ENCODE assay signal across 21 mouse cellular contexts in the genomic region with DNA sequence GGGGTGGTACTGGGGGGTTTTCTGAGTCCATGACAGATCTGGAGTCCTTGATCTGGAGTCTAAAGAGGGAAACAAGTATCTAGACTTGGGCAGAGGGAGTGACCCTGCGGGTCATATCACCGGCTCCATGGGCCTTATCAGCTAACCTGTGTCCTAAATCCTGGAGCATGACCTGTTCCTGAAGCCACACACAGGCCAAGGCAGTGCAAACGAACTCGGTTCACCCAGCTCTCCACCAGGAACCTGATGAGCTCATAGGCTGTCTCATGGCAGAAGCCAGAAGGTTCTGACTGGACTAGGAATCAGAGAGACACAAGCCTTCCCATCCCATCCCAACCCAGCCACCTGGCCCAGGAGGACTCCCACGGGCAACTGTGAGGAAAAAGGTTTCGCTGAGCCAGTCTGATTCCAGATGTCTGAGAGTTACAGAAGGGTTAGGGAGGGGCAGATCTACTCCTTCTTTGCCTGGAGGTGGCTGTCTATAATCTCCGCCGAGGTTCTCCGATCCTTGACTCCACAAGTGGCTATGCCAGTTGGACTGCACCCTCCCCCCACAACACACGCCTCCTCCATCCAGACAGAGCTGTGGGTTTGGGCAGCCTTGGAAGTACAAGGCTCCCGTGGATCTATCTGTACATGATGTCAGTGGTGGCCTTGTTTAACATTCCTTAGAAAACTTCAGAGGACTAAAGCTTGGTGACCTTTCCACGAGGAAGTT. TPM values are rescaled to one million over a fixed set of nuclear protein-coding genes. Genes with fewer than 3 reads are reported as not detected.
A peak's percentile ranks its signal among the peaks of the same experiment; 100 is the strongest.
DNase-seq lines count a peak whose midpoint lies in the region; ATAC-seq and TF ChIP-seq lines count a peak whose summit lies in the region.
"Had no signal": no experiment of that assay in that cellular context is flagged by ENCODE, and none has a peak within 500 bp of the region (broad histone marks: within the 10 kb centered on the region; RNA-seq: fewer than 3 reads in every experiment).

No protein-coding gene starts in this region.

- 86% methylated on average over 12 of the region's 12 CpGs for WGBS in forebrain, embryonic 10.5 days
- WGBS in forebrain, embryonic 12.5 days = 83% methylated on average over 12 of the region's 12 CpGs

- TF ChIP-seq POLR2A in testis, adult 2 months (IDR thresholded peaks at IDR 0.05; ENCODE audit: control insufficient read depth, low read depth, low read length) = no peak

- H3K27me3 ChIP-seq in forebrain, embryonic 10.5 days (ENCODE audit: poor library complexity, severe bottlenecking) = no peaks in the 10 kb centered on the region
- H3K27me3 ChIP-seq in forebrain, embryonic 12.5 days = no peaks in the 10 kb centered on the region
- no peaks in the 10 kb centered on the region for H3K27me3 ChIP-seq in testis, adult 2 months (ENCODE audit: control insufficient read depth, insufficient read depth, low read length)
- H3K27me3 ChIP-seq: forebrain, embryonic 15.5 days; hindbrain, embryonic 15.5 days; intestine, embryonic 15.5 days; kidney, embryonic 15.5 days; lung, embryonic 15.5 days had no signal

- no peak for DNase-seq in forebrain, embryonic 10.5 days (ENCODE audit: extremely low spot score, low spot score)
- no peak for DNase-seq in testis, postnatal 14 days (ENCODE audit: low spot score)
- peak; percentile 61 for DNase-seq in lung, postnatal 25 days (ENCODE audit: low spot score)
- DNase-seq in kidney, adult 18-20 months = no peak
- DNase-seq in embryo, embryonic 9.5 days (ENCODE audit: extremely low spot score) = no peak
- DNase-seq: cerebellum, adult 2 months; gastrocnemius, postnatal 14 days; heart, adult 18-20 months; heart, postnatal 36 days; thymus, postnatal 36 days had no signal

- H3K36me3 ChIP-seq in forebrain, embryonic 10.5 days (replicated peaks) = no peaks in the 10 kb centered on the region
- H3K36me3 ChIP-seq in forebrain, embryonic 12.5 days (replicated peaks) = no peaks in the 10 kb centered on the region
- no peaks in the 10 kb centered on the region for H3K36me3 ChIP-seq in testis, adult 2 months (ENCODE audit: control insufficient read depth, insufficient read depth, low read length)
- H3K36me3 ChIP-seq: forebrain, embryonic 15.5 days; hindbrain, embryonic 15.5 days; intestine, embryonic 15.5 days; kidney, embryonic 15.5 days; lung, embryonic 15.5 days had no signal

- H3K27ac ChIP-seq in forebrain, embryonic 10.5 days = peak overlapping the region; percentile 37; the same call in 1 of the 2 replicates
- no peak overlapping the region for H3K27ac ChIP-seq in forebrain, embryonic 12.5 days
- H3K27ac ChIP-seq in testis, adult 2 months (ENCODE audit: control insufficient read depth, insufficient read depth, low read depth, low read length) = peak overlapping the region; percentile 12; the same call in 1 of the 2 replicates
- H3K27ac ChIP-seq: forebrain, embryonic 15.5 days; hindbrain, embryonic 15.5 days; intestine, embryonic 15.5 days; kidney, embryonic 15.5 days; lung, embryonic 15.5 days had no signal

- H3K4me3 ChIP-seq in forebrain, embryonic 10.5 days = no peak overlapping the region
- H3K4me3 ChIP-seq in forebrain, embryonic 12.5 days (replicated peaks) = no peak overlapping the region
- H3K4me3 ChIP-seq in testis, adult 2 months (ENCODE audit: control insufficient read depth, low read depth, low read length) = no peak overlapping the region
- H3K4me3 ChIP-seq: erythroblast, embryonic 14.5 days; forebrain, embryonic 15.5 days; hindbrain, embryonic 15.5 days; intestine, embryonic 15.5 days; kidney, embryonic 15.5 days; lung, embryonic 15.5 days had no signal

- H3K4me1 ChIP-seq in forebrain, embryonic 10.5 days = peaks cover 39% of the 10 kb centered on the region
- peaks cover 21% of the 10 kb centered on the region for H3K4me1 ChIP-seq in forebrain, embryonic 12.5 days
- H3K4me1 ChIP-seq in testis, adult 2 months (ENCODE audit: control insufficient read depth, insufficient read depth, low read length) = peaks cover 8% of the 10 kb centered on the region

- H3K9me3 ChIP-seq in forebrain, embryonic 10.5 days = no peaks in the 10 kb centered on the region
- H3K9me3 ChIP-seq in forebrain, embryonic 12.5 days = no peaks in the 10 kb centered on the region
- H3K9me3 ChIP-seq: forebrain, embryonic 15.5 days; hindbrain, embryonic 15.5 days; intestine, embryonic 15.5 days; kidney, embryonic 15.5 days; lung, embryonic 15.5 days had no signal

- no peak for ATAC-seq in forebrain, embryonic 12.5 days (ENCODE audit: low FRiP score)
- ATAC-seq: forebrain, embryonic 15.5 days; intestine, embryonic 15.5 days; midbrain, embryonic 16.5 days had no signal

- no peak overlapping the region for H3K9ac ChIP-seq in forebrain, embryonic 12.5 days
- H3K9ac ChIP-seq: forebrain, embryonic 15.5 days; hindbrain, embryonic 15.5 days; intestine, embryonic 15.5 days; kidney, embryonic 15.5 days; lung, embryonic 15.5 days had no signal

- TF ChIP-seq CTCF in testis, adult 2 months (IDR thresholded peaks at IDR 0.05; ENCODE audit: control insufficient read depth, insufficient read depth, insufficient replicate concordance, low read depth, low read length) = no peak

- H3K4me2 ChIP-seq in forebrain, embryonic 12.5 days = no peak overlapping the region
- H3K4me2 ChIP-seq: forebrain, embryonic 15.5 days; hindbrain, embryonic 15.5 days; intestine, embryonic 15.5 days; kidney, embryonic 15.5 days; lung, embryonic 15.5 days had no signal

RNA-seq across cellular contexts. Expression of gene Poc1a, which starts 15.3 kb away (rescaled TPM):
- 42.7 and 46.4 TPM in 2 replicates for polyA plus RNA-seq in forebrain, embryonic 10.5 days (2016; fragmentation: Nextera tagmentation; extraction: Ambion mirVana)
- 23.4 and 23.8 TPM in 2 replicates for polyA plus RNA-seq in forebrain, embryonic 12.5 days (2016; fragmentation: Nextera tagmentation; extraction: Ambion mirVana)
- polyA plus RNA-seq in testis, adult 2 months (2012; rRNA removed) = 72.2 and 74.2 TPM in 2 replicates

RNA-seq across cellular contexts. Expression of gene Alas1, which starts 17.1 kb away (rescaled TPM):
- polyA plus RNA-seq in forebrain, embryonic 10.5 days (2016; fragmentation: Nextera tagmentation; extraction: Ambion mirVana) = 74.2 and 75.2 TPM in 2 replicates
- 78.0 and 79.0 TPM in 2 replicates for polyA plus RNA-seq in forebrain, embryonic 12.5 days (2016; fragmentation: Nextera tagmentation; extraction: Ambion mirVana)
- polyA plus RNA-seq in testis, adult 2 months (2012; rRNA removed) = 123 and 139 TPM in 2 replicates

RNA-seq across cellular contexts. Expression of gene Tlr9, which starts 43.1 kb away (rescaled TPM):
- 0.04 TPM in 1 of 2 replicates, not detected in the other for polyA plus RNA-seq in forebrain, embryonic 10.5 days (2016; fragmentation: Nextera tagmentation; extraction: Ambion mirVana)
- not detected in 2 replicates for polyA plus RNA-seq in forebrain, embryonic 12.5 days (2016; fragmentation: Nextera tagmentation; extraction: Ambion mirVana)
- polyA plus RNA-seq in testis, adult 2 months (2012; rRNA removed) = 2.6 and 2.7 TPM in 2 replicates
- polyA plus RNA-seq: embryonic facial prominence, embryonic 11.5 days; forebrain, embryonic 15.5 days; limb, embryonic 11.5 days; lung, embryonic 15.5 days; midbrain, embryonic 16.5 days had no signal
